Mouse (Mus musculus) gastrocnemius, postnatal 4 days (tissue): Measurements from ENCODE around the gene Lag3. TPM values are rescaled to one million over a fixed set of nuclear protein-coding genes. Genes with fewer than 3 reads are reported as not detected.

Experiments
- DNase-seq, 2 experiments: peaks; one replicate each; pipeline ENCODE4 v3.0.0; 2021 to 2022; ENCODE audit warnings: low spot score in 2 of 2, mixed read lengths in 2 of 2
- long read RNA-seq, 2 experiments: library from polyadenylated mRNA; stranded (forward); transcript quantifications; one replicate each; pipeline ENCODE4 v2.0.0; 2021
- total RNA-seq, 2 experiments: library from RNA; stranded (reverse); gene quantifications; 2 replicates each; pipeline ENCODE4 v1.2.3; 2021

Lag3 gene
- total RNA-seq = 1 to 10 TPM; 1.1 to 1.2 TPM
- long read RNA-seq, experiment 1, partial matches to known transcripts = 0 of 2 reads
- long read RNA-seq, experiment 1, other reads (novel, unspliced or antisense) = 0 of 2 reads
- long read RNA-seq, experiment 2, partial matches to known transcripts = 0 of 1 reads
- long read RNA-seq, experiment 2, other reads (novel, unspliced or antisense) = 0 of 1 reads

GRCm38 (mm10) chr6:124911533-124912218 lies at the start of gene Lag3:
TSS of gene Lag3 (minus strand) at chr6:124911705.
- no peak for DNase-seq

- no peak for DNase-seq
These were observed 49.5 kb upstream of the Lag3 start for GRCm38 (mm10) chr6:124961021-124961420.

GRCm38 (mm10) chr6:124959960-124960359 lies 48.5 kb upstream of the Lag3 start:
- no peak for DNase-seq

GRCm38 (mm10) chr6:124958127-124958526 lies 46.6 kb upstream of the Lag3 start:
- DNase-seq = no peak

GRCm38 (mm10) chr6:124955212-124955611 lies 43.7 kb upstream of the Lag3 start:
- no peak for DNase-seq

- DNase-seq = no peak
These were observed 42.6 kb upstream of the Lag3 start for GRCm38 (mm10) chr6:124953991-124954715.

GRCm38 (mm10) chr6:124943526-124943925 lies 32.0 kb upstream of the Lag3 start:
- DNase-seq = no peak

- DNase-seq = no peak
These were observed 30.2 kb upstream of the Lag3 start for GRCm38 (mm10) chr6:124941679-124942078.

- no peak for DNase-seq
These were observed 27.0 kb upstream of the Lag3 start for GRCm38 (mm10) chr6:124938554-124938953.

GRCm38 (mm10) chr6:124937493-124937892 lies 26.0 kb upstream of the Lag3 start:
- no peak for DNase-seq

- DNase-seq = no peak
These were observed 25.2 kb upstream of the Lag3 start for GRCm38 (mm10) chr6:124936681-124937080.

GRCm38 (mm10) chr6:124934670-124935069 lies 23.2 kb upstream of the Lag3 start:
- DNase-seq = no peak

- no peak for DNase-seq
These were observed 21.6 kb upstream of the Lag3 start for GRCm38 (mm10) chr6:124933127-124933526.

GRCm38 (mm10) chr6:124932314-124932695 lies 20.8 kb upstream of the Lag3 start:
- DNase-seq = no peak

GRCm38 (mm10) chr6:124931525-124932313 lies 20.2 kb upstream of the Lag3 start:
- DNase-seq = peak in 1 of 2 experiments; percentile 54

- DNase-seq = peak; percentile 99 to 100
These were observed 19.4 kb upstream of the Lag3 start, which contains the start of gene Mlf2 for GRCm38 (mm10) chr6:124930754-124931524. TSS of gene Mlf2 (plus strand) at chr6:124931386.

- DNase-seq = no peak
These were observed 18.7 kb upstream of the Lag3 start for GRCm38 (mm10) chr6:124930231-124930630.

- DNase-seq = peak in 1 of 2 experiments; percentile 60
These were observed 14.4 kb upstream of the Lag3 start for GRCm38 (mm10) chr6:124925941-124926340.

GRCm38 (mm10) chr6:124925173-124925793 lies 13.8 kb upstream of the Lag3 start:
- DNase-seq = no peak

- no peak for DNase-seq
These were observed 10.0 kb upstream of the Lag3 start for GRCm38 (mm10) chr6:124921539-124921938.
